Mouse (Mus musculus) G1E (cell line): Measurements from ENCODE around the gene Itih5. TPM values are rescaled to one million over a fixed set of nuclear protein-coding genes. Genes with fewer than 3 reads are reported as not detected.

ENCODE experiments used
- polyA plus RNA-seq: library from polyadenylated mRNA; stranded (reverse); fragments of >175 nt; gene quantifications from 2 replicates; pipeline ENCODE4 v1.2.3, GENCODE M21; 2012
- total RNA-seq, 2 experiments: library from RNA; stranded (forward) in 1 of 2; stranded (reverse) in 1 of 2; fragments of 200-1000 nt in 1 of 2; fragments of >200 nt in 1 of 2; fragmentation: Nextera tagmentation in 1 of 2; gene quantifications; 2 replicates each; pipeline ENCODE4 v1.2.3; 2014 to 2017

The Itih5 gene
- total and polyA plus RNA-seq, 3 experiments: 0.11 TPM; not detected in 2

Other genes with a start within 250 kb of the Itih5 start
- gene Taf3, start 105.0 kb upstream of the Itih5 start, total RNA-seq (2014; fragmentation: Nextera tagmentation): 30.8 and 36.1 TPM in 2 replicates
- 5.5 and 6.4 TPM in 2 replicates for gene Taf3, start 105.0 kb upstream of the Itih5 start, total RNA-seq (2017)
- gene Taf3, start 105.0 kb upstream of the Itih5 start, polyA plus RNA-seq: 20.6 and 20.8 TPM in 2 replicates
- gene Atp5c1, start 73.1 kb upstream of the Itih5 start, total RNA-seq (2014; fragmentation: Nextera tagmentation): 368 and 432 TPM in 2 replicates
- 488 and 539 TPM in 2 replicates for gene Atp5c1, start 73.1 kb upstream of the Itih5 start, total RNA-seq (2017)
- 23.2 and 34.2 TPM in 2 replicates for gene Atp5c1, start 73.1 kb upstream of the Itih5 start, polyA plus RNA-seq
- gene Kin, start 73.0 kb upstream of the Itih5 start, total RNA-seq (2014; fragmentation: Nextera tagmentation): 25.5 and 35.5 TPM in 2 replicates
- gene Kin, start 73.0 kb upstream of the Itih5 start, total RNA-seq (2017): 33.0 and 44.7 TPM in 2 replicates
- 2.5 and 5.4 TPM in 2 replicates for gene Kin, start 73.0 kb upstream of the Itih5 start, polyA plus RNA-seq
- not detected in 2 replicates for gene Itih2, start 22.2 kb upstream of the Itih5 start, total RNA-seq (2014; fragmentation: Nextera tagmentation)
- gene Itih2, start 22.2 kb upstream of the Itih5 start, total RNA-seq (2017): 0.05 TPM in 1 of 2 replicates, not detected in the other
- not detected in 2 replicates for gene Itih2, start 22.2 kb upstream of the Itih5 start, polyA plus RNA-seq
- 76.5 and 79.8 TPM in 2 replicates for gene Sfmbt2, start 216.9 kb downstream of the Itih5 start, total RNA-seq (2014; fragmentation: Nextera tagmentation)
- gene Sfmbt2, start 216.9 kb downstream of the Itih5 start, total RNA-seq (2017): 26.5 and 26.8 TPM in 2 replicates
- 25.0 and 27.4 TPM in 2 replicates for gene Sfmbt2, start 216.9 kb downstream of the Itih5 start, polyA plus RNA-seq